In the genomic region with DNA sequence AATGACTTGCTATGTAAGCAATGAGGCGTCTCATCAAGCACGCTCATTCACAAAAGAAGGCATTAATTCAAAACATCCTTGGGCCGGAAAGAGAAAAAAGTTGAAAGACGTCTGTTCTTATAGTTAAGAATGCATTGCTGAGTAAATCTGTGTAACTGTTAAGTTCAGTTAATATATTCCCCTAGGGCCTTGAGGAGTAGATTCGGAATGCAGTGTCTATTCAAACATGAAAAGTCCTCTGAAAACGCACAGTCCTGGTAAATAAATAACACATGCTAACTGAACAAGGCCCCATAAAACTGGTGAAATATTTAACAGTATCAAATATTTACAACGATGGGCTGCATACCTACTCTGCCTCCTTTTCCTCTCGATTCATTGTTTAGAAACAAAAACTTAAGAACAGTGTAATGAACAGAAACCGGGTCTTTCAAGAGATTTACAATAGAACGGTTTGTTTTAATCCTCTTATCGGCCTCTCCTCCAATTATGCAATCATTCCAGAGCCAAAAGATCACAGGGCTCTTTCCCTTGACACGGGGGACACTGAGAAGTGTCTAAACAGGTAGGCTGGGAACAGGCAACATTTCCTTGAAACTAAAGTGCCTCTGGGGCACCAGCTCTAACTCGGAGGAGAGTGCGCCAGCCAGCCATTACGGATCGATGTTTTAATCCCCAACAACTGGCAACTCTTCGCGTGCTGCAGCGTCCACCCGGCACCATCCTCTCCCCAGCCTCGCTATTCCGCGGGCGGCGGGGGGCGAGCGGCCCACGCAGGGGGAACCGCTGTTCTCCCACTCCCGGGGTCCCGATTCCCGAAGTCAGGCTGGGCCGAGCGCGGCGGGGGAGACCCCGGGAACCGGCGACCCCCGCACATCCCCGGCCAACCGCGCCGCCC, we compare ENCODE assay signal across 8 mouse cellular contexts. TPM values are rescaled to one million over a fixed set of nuclear protein-coding genes. Genes with fewer than 3 reads are reported as not detected.
DNase-seq lines count a peak whose midpoint lies in the region; ATAC-seq lines count a peak whose summit lies in the region.

No protein-coding gene starts in this region.

- DNase-seq in kidney, adult 8-10 months = peak; percentile 25 to 82
- no peak for DNase-seq in kidney, adult 11 months
- peak; percentile 62 for DNase-seq in embryonic facial prominence, embryonic 10.5 days (ENCODE audit: low spot score)
- no peak for DNase-seq in hindbrain, embryonic 14.5 days (ENCODE audit: low spot score)
- DNase-seq in naive thymus-derived CD4-positive, alpha-beta T cell, adult 2 months (ENCODE audit: low read depth) = peak; percentile 68
- DNase-seq in thymus, postnatal 14 days = peak; percentile 60

- 1% methylated on average over 44 of the region's 44 CpGs for WGBS in embryonic facial prominence, embryonic 10.5 days
- WGBS in hindbrain, embryonic 14.5 days = under 1% methylated on average over 42 of the region's 44 CpGs
- 2% methylated on average over 44 of the region's 44 CpGs for WGBS in limb, embryonic 15.5 days

- 0 out of 2 replicates have a peak, but pooled peaks cover 4% of the 10 kb centered on the region for H3K36me3 ChIP-seq in embryonic facial prominence, embryonic 10.5 days (replicated peaks)
- no peaks in the 10 kb centered on the region for H3K36me3 ChIP-seq in hindbrain, embryonic 14.5 days (replicated peaks; ENCODE audit: control insufficient read depth, insufficient read depth)
- no peaks in the 10 kb centered on the region for H3K36me3 ChIP-seq in limb, embryonic 15.5 days

- peak overlapping the region; percentile 77 for H3K4me2 ChIP-seq in hindbrain, embryonic 14.5 days (replicated peaks)
- H3K4me2 ChIP-seq in limb, embryonic 15.5 days = peak overlapping the region; percentile 86

- H3K9me3 ChIP-seq in embryonic facial prominence, embryonic 10.5 days = no peaks in the 10 kb centered on the region
- peaks cover 4% of the 10 kb centered on the region; the same call in 1 of the 2 replicates for H3K9me3 ChIP-seq in hindbrain, embryonic 14.5 days (ENCODE audit: control insufficient read depth, low read length)
- H3K9me3 ChIP-seq in limb, embryonic 15.5 days = no peaks in the 10 kb centered on the region

- H3K4me3 ChIP-seq in embryonic facial prominence, embryonic 10.5 days = peak overlapping the region; percentile 94
- H3K4me3 ChIP-seq in hindbrain, embryonic 14.5 days (replicated peaks; ENCODE audit: low read length) = peak overlapping the region; percentile 85
- peak overlapping the region; percentile 80 for H3K4me3 ChIP-seq in limb, embryonic 15.5 days

- peak overlapping the region; percentile 91 for H3K27ac ChIP-seq in embryonic facial prominence, embryonic 10.5 days (replicated peaks)
- H3K27ac ChIP-seq in hindbrain, embryonic 14.5 days = peak overlapping the region; percentile 85
- peak overlapping the region; percentile 76 for H3K27ac ChIP-seq in limb, embryonic 15.5 days

- H3K9ac ChIP-seq in hindbrain, embryonic 14.5 days = peak overlapping the region; percentile 77
- peak overlapping the region; percentile 63 for H3K9ac ChIP-seq in limb, embryonic 15.5 days

- H3K27me3 ChIP-seq in embryonic facial prominence, embryonic 10.5 days (replicated peaks; ENCODE audit: low read depth, poor library complexity, severe bottlenecking) = no peaks in the 10 kb centered on the region
- H3K27me3 ChIP-seq in hindbrain, embryonic 14.5 days (ENCODE audit: control insufficient read depth, insufficient read depth, low read length) = no peaks in the 10 kb centered on the region
- no peaks in the 10 kb centered on the region for H3K27me3 ChIP-seq in limb, embryonic 15.5 days

- peak; percentile 12 for ATAC-seq in activated CD4-positive, CD25-positive, alpha-beta regulatory T cell, adult 4 months
- ATAC-seq in hindbrain, embryonic 14.5 days (ENCODE audit: low FRiP score) = peak; percentile 23
- ATAC-seq in limb, embryonic 15.5 days (ENCODE audit: insufficient number of reproducible peaks, low FRiP score, low TSS enrichment, low read depth) = peak; percentile 7; the same call in 1 of the 2 replicates

- peaks cover 30% of the 10 kb centered on the region for H3K4me1 ChIP-seq in embryonic facial prominence, embryonic 10.5 days
- peaks cover 11% of the 10 kb centered on the region for H3K4me1 ChIP-seq in hindbrain, embryonic 14.5 days (replicated peaks; ENCODE audit: control insufficient read depth, insufficient read depth, low read length)
- peaks cover 16% of the 10 kb centered on the region; the same call in 1 of the 2 replicates for H3K4me1 ChIP-seq in limb, embryonic 15.5 days

RNA-seq across cellular contexts. Expression of a gene that starts 1.2 kb away (rescaled TPM):
- polyA plus RNA-seq in activated CD4-positive, CD25-positive, alpha-beta regulatory T cell, adult 4 months (2017; shearing (Covaris generic)) = 10 to 100 TPM; 12.1 to 15.4 TPM
- 36.5 and 37.3 TPM in 2 replicates for polyA plus RNA-seq in embryonic facial prominence, embryonic 10.5 days (2016; fragmentation: Nextera tagmentation; extraction: Ambion mirVana)
- 44.8 and 48.0 TPM in 2 replicates for polyA plus RNA-seq in hindbrain, embryonic 14.5 days (2014; fragmentation: Nextera tagmentation; extraction: Ambion mirVana)
- 25.0 and 29.2 TPM in 2 replicates for polyA plus RNA-seq in limb, embryonic 15.5 days (2015; fragmentation: Nextera tagmentation; extraction: Ambion mirVana)

RNA-seq across cellular contexts. Expression of a gene that starts 23.0 kb away (rescaled TPM):
- polyA plus RNA-seq in activated CD4-positive, CD25-positive, alpha-beta regulatory T cell, adult 4 months (2017; shearing (Covaris generic)) = not detected
- not detected in 2 replicates for polyA plus RNA-seq in embryonic facial prominence, embryonic 10.5 days (2016; fragmentation: Nextera tagmentation; extraction: Ambion mirVana)
- polyA plus RNA-seq in hindbrain, embryonic 14.5 days (2014; fragmentation: Nextera tagmentation; extraction: Ambion mirVana) = not detected in 2 replicates
- not detected in 2 replicates for polyA plus RNA-seq in limb, embryonic 15.5 days (2015; fragmentation: Nextera tagmentation; extraction: Ambion mirVana)

RNA-seq across cellular contexts. Expression of a gene that starts 36.8 kb away (rescaled TPM):
- polyA plus RNA-seq in activated CD4-positive, CD25-positive, alpha-beta regulatory T cell, adult 4 months (2017; shearing (Covaris generic)) = not detected
- polyA plus RNA-seq in embryonic facial prominence, embryonic 10.5 days (2016; fragmentation: Nextera tagmentation; extraction: Ambion mirVana) = 0.09 and 0.33 TPM in 2 replicates
- polyA plus RNA-seq in hindbrain, embryonic 14.5 days (2014; fragmentation: Nextera tagmentation; extraction: Ambion mirVana) = 0.09 and 0.26 TPM in 2 replicates
- polyA plus RNA-seq in limb, embryonic 15.5 days (2015; fragmentation: Nextera tagmentation; extraction: Ambion mirVana) = 0.90 and 2.6 TPM in 2 replicates

RNA-seq across cellular contexts. Expression of a gene that starts 52.6 kb away (rescaled TPM):
- not detected for polyA plus RNA-seq in activated CD4-positive, CD25-positive, alpha-beta regulatory T cell, adult 4 months (2017; shearing (Covaris generic))
- 0.05 and 0.16 TPM in 2 replicates for polyA plus RNA-seq in embryonic facial prominence, embryonic 10.5 days (2016; fragmentation: Nextera tagmentation; extraction: Ambion mirVana)
- 0.08 TPM in 1 of 2 replicates, not detected in the other for polyA plus RNA-seq in hindbrain, embryonic 14.5 days (2014; fragmentation: Nextera tagmentation; extraction: Ambion mirVana)
- 0.17 and 0.19 TPM in 2 replicates for polyA plus RNA-seq in limb, embryonic 15.5 days (2015; fragmentation: Nextera tagmentation; extraction: Ambion mirVana)

Comparison
In these comparisons a context has a peak if more than half of its experiments do, and no peak if none do; other contexts are left out.
1. DNase-seq: peak in kidney, adult 8-10 months (2 of 2), embryonic facial prominence, embryonic 10.5 days (single experiment), naive thymus-derived CD4-positive, alpha-beta T cell, adult 2 months (single experiment) and thymus, postnatal 14 days (single experiment); none in kidney, adult 11 months (single experiment) and hindbrain, embryonic 14.5 days (single experiment).
2. Peak in every context shown above with its lines, with median percentiles within 50 percentile points of each other: ATAC-seq, H3K27ac ChIP-seq and H3K4me3 ChIP-seq.